Mouse (Mus musculus): ENCODE measurements around the gene Eef1akmt3.

- TF ChIP-seq CTCF (IDR thresholded peaks at IDR 0.05; ENCODE audit: insufficient read depth, low read length) (no peak), POLR2A (IDR thresholded peaks at IDR 0.05; ENCODE audit: borderline replicate concordance, extremely low read depth, low read depth, low read length) (no peak)
Observed at GRCm38 (mm10) chr10:127063913-127064870, 22.9 kb upstream of the Eef1akmt3 start.

Data from lung, adult 2 months (tissue).